Mouse (Mus musculus): ENCODE results near the gene Olfr1198.

Gene Olfr1198

GRCm38 (mm10) chr2:88751270-88751669 lies at the start of gene Olfr1198:
Gene Olfr1198, minus strand, starts transcription at chr2:88751370.
- no peak for DNase-seq (ENCODE audit: extremely low spot score)

- no peak for DNase-seq (ENCODE audit: extremely low spot score)
Observed at GRCm38 (mm10) chr2:88792736-88793135, 41.6 kb upstream of the Olfr1198 start, which contains the start of gene Olfr1201. Gene Olfr1201, plus strand, starts transcription at chr2:88793036.

GRCm38 (mm10) chr2:88770388-88770787 lies 19.2 kb upstream of the Olfr1198 start, which contains the start of gene Olfr1200:
Gene Olfr1200, minus strand, starts transcription at chr2:88770488.
- DNase-seq (ENCODE audit: extremely low spot score), result no peak

- no peak for DNase-seq (ENCODE audit: extremely low spot score)
Observed at GRCm38 (mm10) chr2:88760369-88760768, 9.2 kb upstream of the Olfr1198 start, which contains the start of gene Olfr1199. Gene Olfr1199, minus strand, starts transcription at chr2:88760469.

- no peak for DNase-seq (ENCODE audit: extremely low spot score)
Observed at GRCm38 (mm10) chr2:88743379-88743778, 7.8 kb downstream of the Olfr1198 start.

GRCm38 (mm10) chr2:88732266-88732665 lies 18.9 kb downstream of the Olfr1198 start, which contains the start of gene Olfr1197:
Gene Olfr1197, minus strand, starts transcription at chr2:88732366.
- DNase-seq (ENCODE audit: extremely low spot score), result no peak

GRCm38 (mm10) chr2:88704497-88704896 lies 46.7 kb downstream of the Olfr1198 start, which contains the start of gene Olfr1196:
Gene Olfr1196, minus strand, starts transcription at chr2:88704597.
- no peak for DNase-seq (ENCODE audit: extremely low spot score)

Measured in embryo, embryonic 9.5 days (tissue).